Mouse (Mus musculus): ENCODE data around the gene Gm10778.
A peak's percentile ranks its signal among the peaks of the same experiment; 100 is the strongest.

DNA sequence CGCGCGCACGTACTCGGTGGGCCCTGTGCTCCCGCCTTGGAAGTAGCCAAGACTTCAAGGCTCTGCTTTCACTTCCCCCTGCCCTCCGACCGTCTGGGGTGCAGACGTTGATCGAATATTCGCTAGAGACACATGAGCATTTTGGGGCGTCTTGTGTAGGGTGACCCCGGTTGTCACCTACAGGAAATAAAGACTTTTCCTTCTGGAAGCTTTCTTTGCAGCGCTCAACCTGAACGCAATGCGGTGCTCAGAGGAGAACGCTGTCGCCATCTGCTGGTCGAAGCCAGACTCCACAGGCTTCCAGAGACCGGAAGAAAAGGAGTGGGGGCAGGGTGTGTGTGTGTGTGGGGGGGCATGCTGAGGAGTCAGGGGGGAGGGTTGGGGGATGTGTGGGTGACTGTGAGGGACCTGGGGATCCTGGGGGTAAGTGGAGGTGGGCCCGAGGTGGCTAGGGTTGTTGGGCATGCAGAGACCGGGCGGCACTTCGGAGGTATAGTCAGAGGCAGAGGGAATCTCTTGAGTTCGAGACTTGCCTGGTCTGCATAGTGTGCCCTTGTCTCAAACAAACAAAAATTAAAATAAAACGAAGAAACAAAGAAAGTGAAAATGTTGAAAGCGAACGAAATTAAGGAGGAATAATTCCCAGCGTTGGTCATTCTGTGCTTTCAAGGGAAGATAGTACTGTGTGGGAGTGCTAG lies 43.7 kb upstream of the Gm10778 start:
- TF ChIP-seq CTCF (conservative IDR thresholded peaks at IDR 0.05; ENCODE audit: insufficient read depth, insufficient read length, low read depth, low read length), result peak; percentile 90
- no peak for TF ChIP-seq POLR2A (IDR thresholded peaks at IDR 0.05; ENCODE audit: low read depth, low read length)

All from kidney, adult 2 months (tissue).